ENCODE assay signal across 7 mouse cellular contexts in the genomic region with DNA sequence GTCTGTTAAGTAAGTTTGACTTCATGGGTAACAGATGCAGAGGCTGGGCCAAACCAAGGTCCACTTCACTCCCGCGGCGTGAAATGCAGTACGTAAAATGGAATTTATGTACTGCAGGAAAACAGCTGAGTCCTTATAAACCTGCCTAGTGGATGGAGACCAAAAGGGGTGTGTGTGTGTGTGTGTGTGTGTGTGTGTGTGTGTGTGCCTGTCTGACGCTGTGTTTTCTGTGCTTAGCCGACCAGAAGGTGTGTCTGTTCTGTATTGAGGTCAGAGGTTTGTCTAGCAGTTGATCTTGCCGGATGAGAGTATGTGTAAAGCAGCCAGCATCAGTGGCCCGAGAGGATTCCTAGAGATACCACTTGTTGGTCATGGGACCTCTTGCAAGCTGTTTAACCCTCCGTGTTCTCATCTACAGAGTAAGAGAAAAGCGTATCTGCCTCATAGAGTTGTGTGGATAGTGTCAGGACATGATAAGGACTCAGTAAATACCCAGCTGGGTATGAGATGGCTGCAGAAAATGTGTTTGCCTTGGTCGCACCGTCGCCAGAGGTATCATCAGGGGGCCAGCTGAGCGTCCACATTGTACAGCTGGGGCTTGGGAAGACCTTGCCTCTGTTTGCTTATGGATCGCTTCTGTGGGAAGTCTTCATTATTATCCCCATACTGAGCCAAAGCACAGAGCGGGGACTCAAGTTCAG. TPM values are rescaled to one million over a fixed set of nuclear protein-coding genes. Genes with fewer than 3 reads are reported as not detected.
DNase-seq lines count a peak whose midpoint lies in the region; ATAC-seq lines count a peak whose summit lies in the region.

No protein-coding gene starts in this region.

- peak overlapping the region; percentile 86 for H3K4me2 ChIP-seq in embryonic facial prominence, embryonic 12.5 days (replicated peaks)
- peak overlapping the region; percentile 94 for H3K4me2 ChIP-seq in hindbrain, embryonic 15.5 days
- H3K4me2 ChIP-seq in midbrain, embryonic 12.5 days (replicated peaks) = peak overlapping the region; percentile 84

- peaks cover 37% of the 10 kb centered on the region for H3K4me1 ChIP-seq in embryonic facial prominence, embryonic 12.5 days
- H3K4me1 ChIP-seq in hindbrain, embryonic 15.5 days (replicated peaks) = peaks cover 51% of the 10 kb centered on the region
- peaks cover 34% of the 10 kb centered on the region for H3K4me1 ChIP-seq in midbrain, embryonic 12.5 days

- H3K9ac ChIP-seq in embryonic facial prominence, embryonic 12.5 days = no peak overlapping the region; the same call in 1 of the 2 replicates
- peak overlapping the region; percentile 90 for H3K9ac ChIP-seq in hindbrain, embryonic 15.5 days
- no peak overlapping the region for H3K9ac ChIP-seq in midbrain, embryonic 12.5 days (replicated peaks)

- no peaks in the 10 kb centered on the region for H3K9me3 ChIP-seq in embryonic facial prominence, embryonic 12.5 days
- H3K9me3 ChIP-seq in hindbrain, embryonic 15.5 days = no peaks in the 10 kb centered on the region
- no peaks in the 10 kb centered on the region for H3K9me3 ChIP-seq in midbrain, embryonic 12.5 days

- peak; percentile 39 for DNase-seq in spleen, adult 12 weeks (ENCODE audit: low spot score)
- DNase-seq in spleen, postnatal 4 days (ENCODE audit: low spot score in 2 of 2) = no peak
- no peak for DNase-seq in ovary, postnatal 14 days (ENCODE audit: low spot score)
- no peak for DNase-seq in embryo, embryonic 9.5 days (ENCODE audit: extremely low spot score)

- no peaks in the 10 kb centered on the region for H3K36me3 ChIP-seq in embryonic facial prominence, embryonic 12.5 days
- H3K36me3 ChIP-seq in hindbrain, embryonic 15.5 days = no peaks in the 10 kb centered on the region
- no peaks in the 10 kb centered on the region for H3K36me3 ChIP-seq in midbrain, embryonic 12.5 days

- 50% methylated on average over 16 of the region's 16 CpGs for WGBS in embryonic facial prominence, embryonic 12.5 days
- WGBS in hindbrain, embryonic 15.5 days = 43% methylated on average over 16 of the region's 16 CpGs
- WGBS in midbrain, embryonic 12.5 days = 52% methylated on average over 16 of the region's 16 CpGs

- 0 out of 2 replicates have a peak overlapping the region, but pooled peaks have one; percentile 71 for H3K27ac ChIP-seq in embryonic facial prominence, embryonic 12.5 days
- peak overlapping the region; percentile 79 for H3K27ac ChIP-seq in hindbrain, embryonic 15.5 days (replicated peaks)
- no peak overlapping the region for H3K27ac ChIP-seq in midbrain, embryonic 12.5 days (replicated peaks)

- no peaks in the 10 kb centered on the region for H3K27me3 ChIP-seq in embryonic facial prominence, embryonic 12.5 days
- peaks cover 6% of the 10 kb centered on the region; the same call in 1 of the 2 replicates for H3K27me3 ChIP-seq in hindbrain, embryonic 15.5 days
- H3K27me3 ChIP-seq in midbrain, embryonic 12.5 days = peaks cover 42% of the 10 kb centered on the region

- no peak for ATAC-seq in embryonic facial prominence, embryonic 12.5 days (ENCODE audit: insufficient number of reproducible peaks, insufficient read depth, low FRiP score, low TSS enrichment)
- ATAC-seq in hindbrain, embryonic 15.5 days (ENCODE audit: low FRiP score, low read depth) = no peak
- ATAC-seq in midbrain, embryonic 12.5 days (ENCODE audit: low FRiP score, low read depth) = no peak

- peak overlapping the region; percentile 77 for H3K4me3 ChIP-seq in embryonic facial prominence, embryonic 12.5 days
- peak overlapping the region; percentile 92 for H3K4me3 ChIP-seq in hindbrain, embryonic 15.5 days
- H3K4me3 ChIP-seq in midbrain, embryonic 12.5 days = peak overlapping the region; percentile 83

RNA-seq across cellular contexts. Expression of gene Sept8, which starts 2.2 kb away (rescaled TPM):
- polyA plus RNA-seq in embryonic facial prominence, embryonic 12.5 days (2016; fragmentation: Nextera tagmentation; extraction: Ambion mirVana) = 37.0 and 38.9 TPM in 2 replicates
- polyA plus RNA-seq in hindbrain, embryonic 15.5 days (2015; fragmentation: Nextera tagmentation; extraction: Ambion mirVana) = 18.6 and 20.7 TPM in 2 replicates
- polyA plus RNA-seq in midbrain, embryonic 12.5 days (2016; fragmentation: Nextera tagmentation; extraction: Ambion mirVana) = 14.3 and 17.1 TPM in 2 replicates

RNA-seq across cellular contexts. Expression of gene Sowaha, which starts 41.2 kb away (rescaled TPM):
- 1.6 and 2.4 TPM in 2 replicates for polyA plus RNA-seq in embryonic facial prominence, embryonic 12.5 days (2016; fragmentation: Nextera tagmentation; extraction: Ambion mirVana)
- polyA plus RNA-seq in hindbrain, embryonic 15.5 days (2015; fragmentation: Nextera tagmentation; extraction: Ambion mirVana) = 1.3 and 1.6 TPM in 2 replicates
- polyA plus RNA-seq in midbrain, embryonic 12.5 days (2016; fragmentation: Nextera tagmentation; extraction: Ambion mirVana) = 0.39 and 0.77 TPM in 2 replicates

RNA-seq across cellular contexts. Expression of gene Gm9945, which starts 41.3 kb away (rescaled TPM):
- polyA plus RNA-seq in embryonic facial prominence, embryonic 12.5 days (2016; fragmentation: Nextera tagmentation; extraction: Ambion mirVana) = 0.25 TPM in 1 of 2 replicates, not detected in the other
- 0.38 TPM in 1 of 2 replicates, not detected in the other for polyA plus RNA-seq in hindbrain, embryonic 15.5 days (2015; fragmentation: Nextera tagmentation; extraction: Ambion mirVana)
- polyA plus RNA-seq in midbrain, embryonic 12.5 days (2016; fragmentation: Nextera tagmentation; extraction: Ambion mirVana) = not detected in 2 replicates

RNA-seq across cellular contexts. Expression of gene Kif3a, which starts 45.9 kb away (rescaled TPM):
- polyA plus RNA-seq in embryonic facial prominence, embryonic 12.5 days (2016; fragmentation: Nextera tagmentation; extraction: Ambion mirVana) = 101 and 112 TPM in 2 replicates
- polyA plus RNA-seq in hindbrain, embryonic 15.5 days (2015; fragmentation: Nextera tagmentation; extraction: Ambion mirVana) = 318 and 324 TPM in 2 replicates
- polyA plus RNA-seq in midbrain, embryonic 12.5 days (2016; fragmentation: Nextera tagmentation; extraction: Ambion mirVana) = 127 and 151 TPM in 2 replicates

RNA-seq across cellular contexts. Expression of gene Gm9837, which starts 51.0 kb away (rescaled TPM):
- not detected in 2 replicates for polyA plus RNA-seq in embryonic facial prominence, embryonic 12.5 days (2016; fragmentation: Nextera tagmentation; extraction: Ambion mirVana)
- not detected in 2 replicates for polyA plus RNA-seq in hindbrain, embryonic 15.5 days (2015; fragmentation: Nextera tagmentation; extraction: Ambion mirVana)
- polyA plus RNA-seq in midbrain, embryonic 12.5 days (2016; fragmentation: Nextera tagmentation; extraction: Ambion mirVana) = not detected in 2 replicates
